Mouse (Mus musculus) A20 (cell line): ENCODE data around the gene Nob1.

Experiments used
- DNase-seq: peaks from one replicate; pipeline ENCODE4 v3.0.0-alpha.2; 2011; ENCODE audit warnings: low read depth, low spot score

Gene Nob1

DNA sequence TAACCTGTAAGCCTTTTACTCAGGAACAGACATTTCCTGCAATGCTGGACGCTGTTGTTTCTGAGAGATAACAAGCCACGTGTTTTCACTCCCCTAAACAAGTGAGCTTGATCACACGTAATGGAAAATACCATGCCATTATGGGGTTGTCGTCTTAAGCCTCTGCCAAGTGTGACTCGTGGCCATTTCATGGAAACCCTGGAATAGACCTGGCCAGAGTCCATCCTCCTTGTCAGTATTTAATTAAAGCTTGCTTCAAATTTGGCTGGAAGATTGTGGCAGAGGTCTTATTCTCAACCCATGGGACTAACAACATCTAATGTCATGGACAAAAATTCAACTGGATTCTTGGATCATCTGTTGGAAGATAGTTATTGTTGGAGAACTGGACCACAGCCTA, 38.7 kb downstream of the Nob1 start:
- DNase-seq: no peak

DNA sequence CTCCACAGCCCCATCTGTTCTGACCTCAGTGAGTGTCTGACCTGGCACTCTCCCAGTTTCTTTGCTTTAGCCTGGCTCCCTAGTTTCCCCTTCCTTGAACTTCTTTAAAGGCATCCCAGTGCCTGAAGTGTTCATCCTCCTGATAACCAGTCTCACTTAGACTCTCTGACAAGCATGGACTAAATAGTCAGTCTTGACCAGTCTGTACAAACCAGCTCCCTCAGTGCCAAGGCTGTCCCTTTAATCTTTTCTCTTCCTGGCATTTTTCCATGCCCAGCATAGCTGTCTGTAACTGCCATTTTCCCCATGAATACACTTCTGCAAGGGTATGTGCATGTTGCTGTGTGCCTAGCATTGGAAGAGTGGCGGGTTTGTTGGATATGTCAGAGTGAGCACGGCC, 39.8 kb downstream of the Nob1 start:
- no peak for DNase-seq

DNA sequence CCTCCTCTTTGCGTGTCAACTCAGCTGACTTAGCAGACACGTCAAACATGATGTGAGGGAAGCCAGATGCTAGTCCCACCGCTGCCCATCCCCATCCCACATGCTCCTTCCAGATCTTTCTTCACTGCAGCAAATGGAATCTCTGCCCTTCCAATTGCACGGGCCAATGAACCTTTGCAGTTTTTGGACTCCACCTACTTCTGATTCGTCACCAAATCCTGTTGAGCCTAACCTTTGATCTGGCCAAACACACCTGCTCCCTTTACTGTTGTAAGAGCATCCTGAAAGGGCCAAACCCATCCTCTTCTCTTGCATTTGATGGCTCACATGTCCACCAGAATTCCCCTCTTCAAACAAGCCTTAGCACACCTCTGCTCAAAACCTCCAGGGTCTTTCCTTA, 40.2 kb downstream of the Nob1 start:
- no peak for DNase-seq

DNA sequence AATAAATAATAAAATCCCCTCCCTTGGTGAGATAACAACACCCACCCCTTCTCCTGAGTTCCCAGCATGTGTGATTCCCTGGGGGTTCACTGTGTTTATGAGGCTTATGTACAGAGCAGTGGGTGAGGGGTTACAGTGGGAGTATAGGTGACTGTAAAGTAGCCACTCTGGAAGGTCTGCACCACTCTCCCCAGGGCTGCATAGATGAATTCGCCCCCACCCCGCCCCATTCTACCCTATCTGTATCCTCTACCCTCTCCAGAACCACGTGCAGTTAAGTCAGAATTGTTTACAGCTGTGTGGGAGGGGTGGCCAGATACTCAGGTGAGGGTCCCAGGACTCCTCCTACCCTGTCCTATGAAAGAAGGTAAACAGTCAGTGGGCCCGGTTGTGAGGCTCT, 42.0 kb downstream of the Nob1 start:
- no peak for DNase-seq

DNA sequence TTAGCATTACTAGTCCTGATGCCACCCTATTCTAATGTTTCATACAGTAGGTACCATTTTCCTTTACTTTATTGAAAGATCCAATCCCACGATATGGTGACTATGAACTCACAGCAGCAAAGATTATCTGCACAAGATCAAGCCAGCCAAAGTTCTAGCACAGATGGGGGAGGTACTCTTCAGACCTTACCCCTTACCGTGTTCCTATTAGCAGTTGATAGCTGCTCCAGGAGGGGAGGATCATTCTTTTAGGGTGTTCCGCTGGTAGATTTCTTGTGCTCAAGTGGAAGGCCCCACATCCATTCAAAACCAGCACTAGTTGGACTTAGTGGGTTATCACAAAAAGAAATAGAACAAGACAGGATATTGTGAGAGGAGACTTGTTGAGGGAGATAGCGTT, 43.2 kb downstream of the Nob1 start:
- DNase-seq: no peak

DNA sequence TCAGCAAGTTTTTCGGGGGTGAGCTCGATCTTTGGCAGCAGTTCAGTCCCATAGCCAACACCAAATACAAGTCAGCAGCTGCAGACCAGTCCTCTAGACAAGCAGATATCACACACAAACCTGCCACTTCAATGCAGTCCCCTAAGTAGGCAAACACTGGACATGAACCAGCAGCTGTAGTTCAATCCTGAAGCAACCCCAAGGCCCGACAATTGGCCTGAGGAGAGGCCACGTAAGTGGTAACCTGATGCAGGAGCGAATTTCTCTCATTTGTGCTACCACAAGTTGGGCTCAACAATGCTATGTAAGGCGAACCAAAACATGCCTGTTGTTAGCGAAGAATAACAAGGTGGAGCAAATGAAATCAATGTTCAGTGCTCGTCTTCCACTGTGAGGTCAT, 44.1 kb downstream of the Nob1 start:
- no peak for DNase-seq

DNA sequence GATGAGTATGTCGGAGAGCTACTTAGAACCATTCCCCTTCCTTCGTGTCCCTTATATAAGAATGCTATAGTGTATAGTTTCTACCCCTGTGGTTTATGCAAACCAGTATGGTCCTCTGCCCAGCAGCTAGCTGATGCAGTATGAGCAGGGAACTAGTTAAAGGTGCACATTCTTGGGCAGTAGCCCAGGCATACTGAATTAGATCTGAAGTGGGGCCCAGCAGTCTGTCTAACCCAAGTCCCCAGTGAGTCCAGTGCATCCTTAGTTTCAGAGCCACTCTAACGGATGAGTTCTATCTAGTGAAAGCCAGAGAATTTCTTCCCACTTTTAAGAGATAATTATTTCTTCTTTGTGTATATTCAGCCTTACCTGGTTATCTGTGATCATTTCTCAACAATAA, 47.5 kb downstream of the Nob1 start:
- DNase-seq: no peak

DNA sequence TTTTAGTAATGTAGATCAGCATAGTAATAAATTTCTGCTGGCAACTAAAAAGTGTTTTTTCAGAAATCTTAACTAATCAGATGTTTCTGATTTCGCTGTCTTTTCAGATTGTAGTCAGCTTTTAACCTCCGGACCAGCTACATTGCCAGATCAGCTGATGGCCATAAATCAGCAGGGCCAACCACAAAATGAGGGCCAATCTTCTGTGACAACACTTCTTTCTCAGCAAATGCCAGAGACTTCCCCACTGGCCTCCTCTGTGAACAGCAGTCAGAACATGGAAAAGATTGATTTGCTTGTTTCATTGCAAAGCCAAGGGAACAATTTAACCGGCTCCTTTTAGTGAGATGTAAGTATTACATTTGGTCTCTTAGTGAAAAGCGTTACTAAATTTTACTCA, 54.5 kb downstream of the Nob1 start:
- DNase-seq: no peak
